Mouse (Mus musculus) urinary bladder, postnatal 25 days (tissue): Measurements from ENCODE around the gene Ddx55.
"Not testable (repeated sequence)": the region's sequence is repeated elsewhere in the genome, so short reads cannot be mapped to it uniquely, and the experiment has no call there.

Experiments
- DNase-seq: peaks from one replicate; pipeline ENCODE4 v3.0.0; 2022; ENCODE audit warnings: low spot score

Gene Ddx55

GRCm38 (mm10) chr5:124538813-124539792 lies 13.6 kb upstream of the Ddx55 start:
- DNase-seq = no peak

GRCm38 (mm10) chr5:124539905-124540304 lies 12.8 kb upstream of the Ddx55 start:
- no peak for DNase-seq

- DNase-seq = peak; percentile 90
These were observed 12.3 kb upstream of the Ddx55 start, which contains the start of gene Tmed2 for GRCm38 (mm10) chr5:124540383-124540786. TSS of gene Tmed2 (plus strand) at chr5:124540695.

GRCm38 (mm10) chr5:124540905-124541601 lies 11.6 kb upstream of the Ddx55 start:
- peak; percentile 66 for DNase-seq

- DNase-seq = no peak
These were observed 11.1 kb upstream of the Ddx55 start for GRCm38 (mm10) chr5:124541602-124541973.

GRCm38 (mm10) chr5:124550737-124551136 lies 1.9 kb upstream of the Ddx55 start:
- DNase-seq = not testable (repeated sequence)

- not testable (repeated sequence) for DNase-seq
These were observed 1.1 kb upstream of the Ddx55 start for GRCm38 (mm10) chr5:124551349-124552093.

GRCm38 (mm10) chr5:124552094-124552472 lies 581 bp upstream of the Ddx55 start:
- no peak for DNase-seq

GRCm38 (mm10) chr5:124553607-124554006 lies 943 bp downstream of the Ddx55 start:
- no peak for DNase-seq

GRCm38 (mm10) chr5:124555145-124555544 lies 2.5 kb downstream of the Ddx55 start:
- no peak for DNase-seq

GRCm38 (mm10) chr5:124571068-124571467 lies 18.4 kb downstream of the Ddx55 start:
- no peak for DNase-seq

GRCm38 (mm10) chr5:124575467-124575866 lies 22.8 kb downstream of the Ddx55 start:
- no peak for DNase-seq

- peak; percentile 95 for DNase-seq
These were observed 26.1 kb downstream of the Ddx55 start, which contains the start of the genes Eif2b1 and Gtf2h3 for GRCm38 (mm10) chr5:124578633-124579317. TSS of gene Eif2b1 (minus strand) at chr5:124579131. TSS of gene Gtf2h3 (plus strand) at chr5:124579140.

- DNase-seq = no peak
These were observed 29.9 kb downstream of the Ddx55 start for GRCm38 (mm10) chr5:124582515-124582914.

GRCm38 (mm10) chr5:124592768-124593167 lies 40.1 kb downstream of the Ddx55 start:
- DNase-seq = no peak

- DNase-seq = peak; percentile 86
These were observed 45.8 kb downstream of the Ddx55 start for GRCm38 (mm10) chr5:124598224-124599174.

- DNase-seq = not testable (repeated sequence)
These were observed 47.1 kb downstream of the Ddx55 start for GRCm38 (mm10) chr5:124599726-124600125.

GRCm38 (mm10) chr5:124602349-124602748 lies 49.7 kb downstream of the Ddx55 start:
- DNase-seq = peak; percentile 19

GRCm38 (mm10) chr5:124604296-124604695 lies 51.6 kb downstream of the Ddx55 start:
- DNase-seq = no peak

GRCm38 (mm10) chr5:124605041-124605622 lies 52.5 kb downstream of the Ddx55 start:
- DNase-seq = no peak
